Mouse (Mus musculus): ENCODE measurements around the gene Cnfn.

The Cnfn gene

DNA sequence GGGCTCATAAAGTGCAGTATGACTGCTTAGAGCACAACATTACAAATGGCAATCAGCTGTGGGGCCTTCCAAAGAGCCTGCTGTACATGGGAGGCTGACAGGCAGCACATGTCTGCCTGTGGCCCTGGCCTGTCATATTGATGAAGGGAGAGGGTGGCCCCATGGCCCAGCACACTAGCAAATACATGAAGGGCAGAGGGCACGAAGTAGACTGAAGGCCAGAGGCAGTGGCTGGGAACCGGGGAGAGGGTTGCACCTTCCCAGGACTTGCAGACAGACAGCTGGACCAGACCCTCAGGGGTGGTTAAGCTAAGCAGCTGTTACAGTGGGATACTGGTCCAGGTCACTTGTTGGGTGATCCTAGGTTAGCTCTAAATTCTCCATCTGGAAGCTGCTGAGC, 21.5 kb upstream of the Cnfn start:
- DNase-seq (ENCODE audit: inconsistent age in 2 of 2, low spot score in 1 of 2), result peak; percentile 68 to 88

DNA sequence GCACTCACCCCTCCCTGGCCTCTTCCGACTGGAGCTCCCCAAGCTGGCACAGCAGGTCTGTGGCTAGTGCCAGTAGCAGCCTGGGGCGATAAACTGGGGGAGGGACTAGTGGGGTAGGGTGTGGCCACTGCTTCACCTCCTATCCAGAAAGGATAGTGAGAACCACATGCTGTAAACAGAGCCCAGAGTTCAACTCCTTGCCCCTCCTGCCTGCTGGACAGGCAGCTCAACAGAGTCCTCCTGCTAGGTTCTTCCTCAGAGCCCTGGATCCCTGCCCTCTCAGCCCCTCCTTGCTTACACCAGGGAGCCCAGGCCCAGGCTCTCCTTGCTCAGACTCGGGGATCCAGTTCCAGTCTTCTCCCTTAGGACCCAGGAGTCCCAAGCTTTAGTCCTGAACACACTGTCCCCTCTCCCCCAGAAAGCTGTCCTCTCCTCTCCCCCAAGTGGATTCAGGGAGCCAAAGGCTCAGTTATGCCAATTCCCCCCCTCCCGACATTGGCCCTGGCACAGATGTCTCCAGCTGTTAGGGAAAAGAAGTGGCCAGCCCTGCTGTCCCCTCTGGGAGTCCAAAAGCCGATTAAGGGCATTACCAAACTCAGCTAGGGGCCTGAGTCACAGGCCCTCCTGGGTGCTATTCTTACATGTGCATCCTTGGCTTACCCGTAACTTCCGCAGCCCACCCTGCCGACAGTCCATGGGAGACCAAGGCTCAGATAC, 20.7 kb upstream of the Cnfn start:
- DNase-seq (ENCODE audit: inconsistent age in 2 of 2, low spot score in 1 of 2), result peak; percentile 78 to 90

DNA sequence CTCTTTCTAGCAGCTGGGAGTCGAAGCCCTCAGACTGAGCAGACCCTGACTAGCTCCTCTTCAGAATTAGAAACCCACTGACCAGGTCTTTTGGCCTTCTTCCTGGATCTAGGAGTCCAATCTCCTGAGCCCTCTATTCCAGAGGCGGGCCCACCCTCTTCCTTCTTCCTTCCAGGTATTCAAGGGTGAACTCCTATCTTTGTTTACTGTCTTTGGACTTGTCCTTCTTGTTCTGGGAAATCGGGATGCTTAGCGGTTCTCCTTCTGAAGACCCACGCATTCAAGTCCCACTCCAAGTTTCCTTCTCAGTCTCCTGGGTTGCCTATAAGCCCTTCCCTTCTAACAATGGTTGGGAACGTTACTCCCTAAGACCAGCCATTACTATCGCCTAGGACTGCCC, 19.4 kb upstream of the Cnfn start:
- DNase-seq (ENCODE audit: inconsistent age in 2 of 2, low spot score in 1 of 2), result peak in 1 of 2 experiments; percentile 60

DNA sequence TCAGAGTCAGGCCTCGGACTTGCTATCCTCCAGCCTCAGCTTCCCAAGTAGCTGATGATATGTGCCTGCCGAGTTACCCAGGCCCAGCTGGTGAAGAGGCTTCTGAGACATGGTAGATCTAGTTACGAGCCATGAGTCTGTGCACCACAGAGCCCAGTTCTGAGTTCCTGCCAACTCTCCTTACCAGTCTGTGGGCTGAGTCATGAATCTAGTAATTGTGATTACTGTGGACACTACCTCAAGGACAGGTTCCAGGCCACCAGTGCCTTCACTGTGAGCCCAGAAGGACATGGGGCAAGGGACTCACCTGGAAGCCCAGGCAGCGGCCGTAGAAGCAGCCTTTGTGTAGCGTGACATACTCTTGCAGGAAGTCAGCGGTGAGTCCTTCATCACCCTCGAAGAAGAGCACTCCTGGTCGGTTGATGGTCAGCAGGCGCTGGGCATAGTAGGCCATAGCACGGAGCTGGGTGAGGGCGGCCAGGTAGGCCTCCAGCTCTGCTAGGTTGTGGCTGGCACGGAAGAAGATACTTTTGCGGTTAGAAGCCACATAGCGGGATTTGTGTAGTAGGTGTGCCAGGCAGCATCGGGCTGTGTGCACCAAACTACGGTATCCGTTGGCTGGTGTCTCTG, 18.4 kb upstream of the Cnfn start:
- DNase-seq (ENCODE audit: inconsistent age in 2 of 2, low spot score in 1 of 2), result peak; percentile 78 to 91

DNA sequence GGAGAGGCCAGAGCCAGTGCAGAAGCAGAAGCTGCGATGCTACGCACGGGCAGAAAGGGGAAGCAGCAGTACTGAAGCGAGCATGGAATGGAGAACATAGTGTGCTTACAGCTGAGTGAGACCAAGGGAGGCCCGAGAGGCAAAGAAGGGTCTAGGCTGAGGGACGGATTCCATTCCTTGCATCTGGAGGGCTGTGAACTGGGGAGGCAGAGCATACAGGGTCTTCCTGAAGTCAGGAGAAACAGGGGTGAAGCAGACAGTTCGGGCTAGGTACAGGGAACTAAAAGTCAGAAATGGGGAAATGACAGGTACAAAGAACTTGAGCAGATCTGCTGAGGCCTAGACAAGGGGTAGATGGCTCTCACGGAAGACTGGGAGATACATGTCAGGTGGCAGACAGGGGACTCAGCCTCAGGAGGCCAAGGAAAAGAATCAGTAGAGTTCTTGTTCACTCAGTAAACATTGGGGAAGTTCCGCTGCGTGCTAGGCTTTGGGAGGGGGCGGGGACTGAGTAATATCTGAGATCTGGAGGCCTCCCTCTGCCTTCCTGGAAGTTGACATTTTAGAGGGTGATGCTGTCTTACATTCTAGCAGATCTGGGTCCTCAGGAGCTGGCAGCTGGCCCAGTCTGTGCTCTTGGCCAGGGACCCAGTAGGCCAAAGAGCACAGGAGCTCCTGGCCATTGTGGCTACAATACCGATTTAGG, 16.5 kb upstream of the Cnfn start:
- peak; percentile 93 to 97 for DNase-seq (ENCODE audit: inconsistent age in 2 of 2, low spot score in 1 of 2)

DNA sequence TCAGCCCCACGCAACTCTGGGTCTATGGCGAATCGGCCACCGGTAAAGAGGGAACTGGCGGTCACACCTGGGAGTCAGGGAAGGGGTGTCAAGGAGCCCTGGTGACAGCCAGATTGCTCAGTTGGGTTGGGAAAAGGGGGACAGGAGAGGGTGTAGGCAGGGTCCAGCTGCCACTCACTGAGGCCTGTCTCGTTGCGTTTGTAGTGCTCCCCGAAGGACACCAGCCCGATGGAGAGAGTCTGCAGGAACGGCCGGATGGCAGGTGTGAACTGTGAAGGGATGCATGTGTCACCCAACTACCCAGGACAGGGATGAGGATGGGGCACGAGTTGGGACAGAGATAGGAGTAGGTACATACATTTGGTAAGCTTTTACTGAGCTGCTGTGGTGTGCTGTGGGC, 15.7 kb upstream of the Cnfn start:
- peak in 1 of 2 experiments; percentile 56 for DNase-seq (ENCODE audit: inconsistent age in 2 of 2, low spot score in 1 of 2)

DNA sequence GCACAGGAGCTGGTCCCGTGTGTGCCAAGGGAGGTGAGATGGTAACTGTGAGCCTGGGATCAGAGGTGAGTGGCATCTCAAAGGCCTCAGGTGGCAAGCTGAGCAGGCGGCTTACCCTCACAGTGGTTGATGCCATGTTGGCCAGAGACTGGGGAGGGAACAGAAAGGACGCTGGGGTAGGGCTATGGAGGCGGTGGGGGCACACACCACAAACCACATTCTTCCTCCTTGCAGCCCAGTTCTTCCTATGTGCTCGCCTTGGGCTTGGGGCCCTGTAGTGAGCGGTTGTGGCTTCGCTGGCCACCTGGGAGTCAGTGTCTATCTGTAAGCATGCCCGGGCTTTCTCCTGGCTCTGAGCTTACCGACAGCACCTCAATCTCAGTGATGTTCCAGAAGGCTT, 15.3 kb upstream of the Cnfn start:
- DNase-seq (ENCODE audit: inconsistent age in 2 of 2, low spot score in 1 of 2), result peak in 1 of 2 experiments; percentile 67

DNA sequence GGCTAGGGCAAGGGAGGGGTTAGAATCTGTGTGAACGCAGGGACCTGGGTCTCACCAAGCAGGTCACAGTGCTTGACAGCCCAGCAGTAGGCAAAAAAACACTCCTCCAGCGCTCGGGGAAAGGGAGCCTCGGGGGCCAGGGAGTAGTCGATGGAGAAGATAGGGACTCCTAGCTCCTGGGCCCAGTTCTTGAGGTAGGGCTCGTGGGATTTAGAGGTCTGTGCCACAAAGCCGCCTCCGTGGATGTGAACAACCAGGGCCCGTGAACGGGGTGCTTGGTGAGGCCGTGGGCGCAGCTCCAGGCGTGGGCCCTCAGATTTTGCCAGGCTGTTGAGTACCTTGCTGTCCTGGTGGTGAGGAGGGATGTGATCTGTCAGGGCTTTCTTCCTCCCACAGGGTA, 14.8 kb upstream of the Cnfn start:
- no peak for DNase-seq (ENCODE audit: inconsistent age in 2 of 2, low spot score in 1 of 2)

DNA sequence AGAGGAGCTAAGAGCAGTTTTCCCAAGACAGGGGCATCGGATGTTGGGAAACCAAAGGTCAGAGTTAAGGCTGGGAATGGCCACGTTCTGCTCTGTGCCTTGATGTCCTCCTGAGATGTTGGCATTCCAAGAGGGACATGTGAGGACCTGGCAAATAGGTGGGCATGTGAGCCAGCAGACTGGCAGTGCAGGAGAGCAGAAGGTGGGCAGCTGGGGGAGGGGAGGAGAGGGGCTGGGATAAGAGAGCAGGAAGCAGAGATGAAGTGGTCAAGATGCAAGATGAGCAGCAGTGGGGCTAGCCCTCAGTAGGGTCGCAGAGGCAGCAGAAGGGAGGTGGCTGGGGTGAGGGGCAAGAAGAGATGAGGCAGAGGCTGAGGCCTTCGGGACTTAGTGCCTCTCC, 14.4 kb upstream of the Cnfn start:
- DNase-seq (ENCODE audit: inconsistent age in 2 of 2, low spot score in 1 of 2), result no peak

DNA sequence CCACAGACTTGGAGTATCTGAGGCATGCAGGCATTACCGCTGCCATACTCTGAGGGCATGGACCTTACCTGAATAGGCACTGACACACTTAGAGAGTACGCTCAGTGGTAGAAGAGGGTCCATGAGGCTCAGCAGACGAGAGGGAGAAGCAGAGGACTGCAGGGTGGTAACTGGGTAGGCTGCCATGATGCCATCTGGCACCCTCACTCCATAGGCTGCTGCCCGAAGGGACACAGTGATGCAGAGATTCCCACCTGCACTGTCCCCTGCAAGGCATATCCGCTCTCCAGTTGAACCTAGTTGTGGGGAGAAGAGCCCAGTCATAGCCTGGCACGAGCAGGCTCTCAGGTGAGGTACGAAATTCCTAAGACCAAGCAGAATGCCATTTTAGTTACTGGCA, 13.9 kb upstream of the Cnfn start:
- DNase-seq (ENCODE audit: inconsistent age in 2 of 2, low spot score in 1 of 2), result no peak

DNA sequence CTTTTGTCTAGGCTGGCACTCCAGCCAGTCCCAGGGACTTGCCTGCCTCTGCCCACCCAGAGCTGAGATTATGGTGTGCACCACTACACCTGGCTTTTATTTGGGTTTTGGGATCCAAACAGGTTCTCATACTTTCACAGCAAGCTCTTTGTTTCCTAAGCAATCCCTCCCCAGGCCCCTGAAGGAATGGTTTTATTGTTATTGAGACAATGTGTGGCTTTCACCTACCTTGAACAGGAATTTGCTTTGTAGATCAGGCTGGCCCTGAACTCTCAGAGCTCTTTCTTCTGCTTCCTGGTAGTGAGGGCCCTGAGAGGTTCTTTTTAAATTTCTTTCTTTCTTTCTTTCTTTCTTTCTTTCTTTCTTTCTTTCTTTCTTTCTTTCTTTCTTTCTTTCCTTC, 13.0 kb upstream of the Cnfn start:
- DNase-seq (ENCODE audit: inconsistent age in 2 of 2, low spot score in 1 of 2), result no peak

DNA sequence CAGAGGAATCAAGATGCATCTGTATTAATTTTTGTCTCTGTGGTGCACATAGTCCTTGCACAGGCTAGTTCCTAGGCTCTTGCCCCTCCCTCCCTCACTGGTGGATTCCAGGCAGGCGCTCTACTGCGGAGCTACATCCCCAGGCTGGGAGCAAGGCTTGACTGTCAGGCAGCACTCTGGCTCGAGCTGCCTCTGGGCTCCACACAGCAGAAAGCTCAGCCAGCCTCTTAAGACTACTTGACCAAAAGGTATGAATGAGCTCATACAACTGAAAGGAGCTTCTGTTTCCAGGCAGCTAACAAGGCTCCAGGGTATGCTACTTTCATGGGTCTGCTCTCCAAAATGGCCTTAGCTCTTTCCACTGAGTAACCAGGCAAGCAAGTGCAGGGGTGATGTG, 11.8 kb upstream of the Cnfn start:
- DNase-seq (ENCODE audit: inconsistent age in 2 of 2, low spot score in 1 of 2), result peak in 1 of 2 experiments; percentile 65

DNA sequence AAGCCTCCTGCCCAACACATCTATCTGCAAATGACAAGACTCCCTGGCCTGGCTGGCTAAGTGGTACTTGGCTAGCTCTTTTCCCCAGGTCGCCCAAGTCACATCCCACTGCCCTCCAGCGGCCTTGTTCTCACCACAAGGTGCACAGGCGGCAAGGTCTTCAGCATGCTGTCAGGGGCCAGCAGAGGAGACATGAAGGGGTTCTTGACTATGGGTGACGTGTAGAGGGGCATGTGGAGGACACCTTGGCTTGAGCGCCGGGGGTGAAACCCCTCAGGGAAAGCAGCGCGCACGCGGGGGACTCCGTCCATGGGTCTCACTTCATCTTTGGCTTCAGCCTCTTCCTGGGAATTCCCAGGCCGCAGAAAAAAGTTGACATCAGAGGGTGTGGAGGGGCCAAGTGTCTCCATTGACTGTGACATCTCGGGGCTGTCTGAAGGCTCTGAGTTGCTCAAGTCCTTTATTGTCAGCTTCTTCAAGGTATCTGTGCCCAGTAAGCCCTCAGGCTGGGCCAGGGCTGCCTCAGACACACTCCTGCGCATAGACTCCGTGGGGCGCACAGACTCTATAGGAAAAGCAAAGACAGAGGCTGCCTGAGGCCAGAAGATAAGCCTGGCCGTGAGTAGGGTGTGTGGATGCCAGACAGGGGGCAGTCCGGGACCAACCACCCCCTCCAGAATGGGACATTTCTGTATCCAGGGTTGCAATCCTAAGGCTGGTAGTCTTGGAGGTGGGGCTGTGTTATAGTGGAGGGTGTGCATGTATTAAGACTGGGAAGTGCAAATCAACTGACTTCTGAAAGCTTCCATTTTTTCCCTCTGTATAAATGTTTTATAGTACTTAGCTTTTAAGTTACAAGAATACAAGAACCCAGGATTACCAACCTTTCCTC, 11.1 kb upstream of the Cnfn start:
- peak in 1 of 2 experiments; percentile 70 for DNase-seq (ENCODE audit: inconsistent age in 2 of 2, low spot score in 1 of 2)

DNA sequence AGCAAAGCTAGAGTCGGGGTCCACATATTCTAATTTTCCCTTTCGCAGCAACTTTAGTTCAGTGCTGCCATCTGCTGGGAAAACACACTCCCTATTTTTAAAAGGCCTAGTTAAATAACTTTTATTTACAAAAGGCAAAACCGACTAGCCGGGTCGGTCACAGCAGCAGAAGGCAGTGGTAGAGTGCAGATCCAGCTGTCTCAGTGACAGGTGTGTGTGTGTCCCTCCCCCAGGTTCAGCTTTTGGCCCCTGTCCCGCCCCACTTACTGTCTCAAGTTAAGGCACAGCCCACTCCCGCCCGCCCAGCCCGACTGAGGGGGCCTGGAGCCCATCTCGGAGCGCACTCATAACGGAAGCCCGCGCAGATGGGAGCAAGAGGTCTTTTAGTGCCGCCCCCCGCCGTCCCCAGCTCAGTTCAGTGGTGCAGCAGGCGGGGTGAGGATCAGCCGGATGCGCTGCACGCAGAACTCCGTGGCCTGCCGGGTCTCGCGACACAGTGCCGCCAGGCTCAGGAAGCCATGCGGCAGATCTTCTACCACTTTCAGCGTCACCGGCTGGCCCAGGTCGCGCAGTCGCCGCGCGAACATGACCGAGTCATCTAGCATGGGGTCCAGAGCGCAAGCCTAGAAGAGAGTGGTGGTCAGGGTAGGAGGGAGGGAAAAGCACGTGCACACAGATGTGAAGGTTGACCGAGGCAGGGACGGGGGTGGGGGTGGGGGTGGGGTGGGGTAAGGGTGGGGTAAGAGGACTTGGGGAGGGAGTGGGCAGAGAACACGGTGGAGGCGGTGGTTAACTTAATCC, 10.2 kb upstream of the Cnfn start:
- DNase-seq (ENCODE audit: inconsistent age in 2 of 2, low spot score in 1 of 2), result peak; percentile 63 to 85

DNA sequence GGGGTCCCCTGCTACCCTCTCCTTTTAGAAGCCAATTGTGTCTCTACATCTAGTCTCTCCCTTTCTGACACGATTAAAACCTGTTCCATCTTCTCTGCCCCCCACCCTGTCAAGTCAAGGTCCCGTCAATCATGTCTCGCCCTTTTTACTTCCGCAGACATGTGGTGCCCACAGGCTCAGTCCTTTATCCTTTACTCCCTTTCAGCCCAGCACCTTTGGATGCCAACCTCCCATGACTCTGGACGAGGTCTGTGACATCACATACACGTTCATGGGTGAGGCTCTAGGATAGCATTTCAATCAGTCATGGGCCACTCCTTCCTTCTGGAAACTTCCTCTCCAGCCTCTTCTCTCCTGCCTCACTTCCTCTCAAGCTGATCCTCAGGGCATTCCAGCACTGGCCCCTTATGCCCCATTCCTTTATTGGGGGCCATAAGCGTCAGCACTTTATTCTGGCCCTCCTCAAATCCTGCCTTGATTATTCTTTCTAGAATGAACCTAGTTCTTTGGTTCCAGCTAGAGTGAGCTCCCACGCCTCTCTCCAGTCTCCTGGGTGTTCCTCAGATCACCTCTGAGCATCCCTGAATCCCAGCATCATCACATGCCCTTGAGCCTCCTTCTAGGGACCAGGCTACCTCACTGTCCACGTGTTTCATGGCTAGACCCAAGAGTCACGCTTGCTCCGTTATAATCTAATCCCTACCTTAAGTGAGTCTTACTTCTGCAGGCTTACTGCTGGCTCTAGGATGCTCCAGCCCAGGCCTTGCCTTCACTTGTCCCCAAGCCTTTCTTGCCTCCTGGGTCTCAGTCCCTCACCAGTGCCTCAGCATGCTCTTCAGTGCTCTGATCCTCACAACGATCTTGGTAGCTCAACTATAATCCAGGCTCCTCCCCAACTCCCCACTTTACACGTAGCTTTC, 8.9 kb upstream of the Cnfn start:
- DNase-seq (ENCODE audit: inconsistent age in 2 of 2, low spot score in 1 of 2), result peak in 1 of 2 experiments; percentile 76

DNA sequence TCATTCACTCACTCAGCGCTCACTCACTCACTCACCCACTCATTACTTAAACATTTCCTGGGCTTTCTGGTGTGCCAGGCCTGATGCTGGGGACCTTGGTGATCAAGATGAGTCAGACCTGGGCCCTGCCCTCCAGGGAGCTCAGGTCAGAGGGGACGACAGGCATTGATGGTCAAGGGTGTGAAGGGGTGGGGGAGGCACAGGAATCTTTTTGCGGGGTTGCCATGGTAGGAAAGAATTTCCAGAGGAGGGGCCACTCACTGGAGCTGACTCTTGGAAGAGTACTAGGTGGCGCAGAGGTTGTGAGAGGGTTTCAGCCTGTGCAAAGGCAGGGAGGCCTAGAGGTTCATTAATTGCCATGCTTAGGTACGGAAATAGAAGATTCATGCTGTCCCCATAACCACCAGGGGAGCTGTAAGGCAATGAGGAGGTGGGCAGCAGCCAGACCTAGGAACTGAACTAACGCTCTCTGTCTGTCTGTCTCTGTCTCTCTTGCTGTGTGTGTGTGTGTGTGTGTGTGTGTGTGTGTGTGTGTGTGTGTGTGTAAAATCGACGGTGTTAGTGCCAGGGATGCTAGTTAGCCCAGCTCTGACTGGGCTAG, 7.7 kb upstream of the Cnfn start:
- peak; percentile 81 to 92 for DNase-seq (ENCODE audit: inconsistent age in 2 of 2, low spot score in 1 of 2)

DNA sequence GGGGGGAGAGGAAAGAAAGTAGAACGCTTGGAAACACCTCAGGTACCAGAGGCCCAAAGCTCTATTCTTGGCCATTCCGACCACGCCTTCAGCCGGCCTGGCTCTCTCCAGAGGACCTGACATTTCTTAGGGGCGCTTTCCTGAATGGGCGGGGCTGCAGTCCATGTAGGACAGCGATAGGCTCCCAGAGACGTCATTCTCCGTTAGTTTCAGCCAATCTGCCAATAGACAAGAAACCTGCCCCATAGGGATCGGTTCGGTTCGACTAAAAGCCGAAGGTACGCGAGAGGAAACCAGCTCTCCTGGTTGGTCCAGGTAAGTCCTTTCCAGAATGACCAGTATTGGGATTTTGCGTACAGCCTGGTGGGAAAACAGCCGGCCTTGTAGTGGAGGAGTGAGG, 7.0 kb upstream of the Cnfn start:
- DNase-seq (ENCODE audit: inconsistent age in 2 of 2, low spot score in 1 of 2), result peak; percentile 94 to 99

DNA sequence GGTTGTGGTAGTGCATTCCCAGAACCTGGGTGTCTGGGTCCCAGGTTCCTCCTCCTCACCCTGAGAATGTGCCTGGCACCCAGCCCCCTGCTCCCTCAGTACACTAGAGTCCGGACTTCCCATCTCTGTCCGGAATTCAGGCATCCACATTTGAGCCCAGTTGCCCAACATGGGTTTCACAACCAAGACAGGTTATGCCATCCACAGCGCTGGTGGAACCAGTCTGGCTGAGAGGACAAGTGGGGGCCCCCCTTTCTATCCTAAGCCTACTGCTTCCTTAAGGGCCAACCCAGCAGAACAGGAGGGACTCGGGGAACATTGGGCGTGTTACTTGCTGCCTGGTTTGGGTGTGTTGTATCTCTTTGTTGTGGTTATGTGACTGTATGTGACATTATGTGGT, 2.9 kb upstream of the Cnfn start:
- peak in 1 of 2 experiments; percentile 55 for DNase-seq (ENCODE audit: inconsistent age in 2 of 2, low spot score in 1 of 2)

DNA sequence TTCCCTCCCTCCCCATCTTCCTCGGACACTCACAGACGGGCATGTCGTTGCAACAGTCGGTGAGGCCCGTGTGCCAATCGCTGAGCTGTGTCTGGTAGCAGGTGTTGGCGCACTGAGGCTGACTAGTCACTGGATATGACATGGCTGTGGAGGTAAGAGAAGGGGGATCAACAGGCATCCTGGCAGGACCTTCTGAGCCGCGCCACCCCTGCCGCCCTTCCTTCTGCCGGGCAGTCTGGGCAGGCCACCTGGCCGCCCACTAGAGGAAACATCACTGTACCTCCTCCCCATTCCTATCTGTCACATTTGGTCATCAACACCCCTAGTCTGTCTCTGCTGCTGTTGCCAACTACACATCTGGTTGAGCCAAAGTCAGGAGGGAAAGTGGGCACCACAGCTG, 1.2 kb downstream of the Cnfn start:
- no peak for DNase-seq (ENCODE audit: inconsistent age in 2 of 2, low spot score in 1 of 2)
